Mouse (Mus musculus) kidney, adult 10 weeks (tissue): ENCODE results near the gene Sfxn1. TPM values are rescaled to one million over a fixed set of nuclear protein-coding genes. Genes with fewer than 3 reads are reported as not detected.

Source experiments
- polyA plus RNA-seq: library from polyadenylated mRNA; stranded (reverse); fragments of 350-450 nt; fragmentation: Illumina TruSeq; extraction: RNeasy Lipid Tissue Mini Kit (QIAGEN cat#74804); gene quantifications from one replicate; pipeline ENCODE4 v1.2.3, GENCODE M21; 2014; ENCODE audit warnings: low read depth, low replicate concordance

Gene Sfxn1
- polyA plus RNA-seq: 278 TPM

DNA sequence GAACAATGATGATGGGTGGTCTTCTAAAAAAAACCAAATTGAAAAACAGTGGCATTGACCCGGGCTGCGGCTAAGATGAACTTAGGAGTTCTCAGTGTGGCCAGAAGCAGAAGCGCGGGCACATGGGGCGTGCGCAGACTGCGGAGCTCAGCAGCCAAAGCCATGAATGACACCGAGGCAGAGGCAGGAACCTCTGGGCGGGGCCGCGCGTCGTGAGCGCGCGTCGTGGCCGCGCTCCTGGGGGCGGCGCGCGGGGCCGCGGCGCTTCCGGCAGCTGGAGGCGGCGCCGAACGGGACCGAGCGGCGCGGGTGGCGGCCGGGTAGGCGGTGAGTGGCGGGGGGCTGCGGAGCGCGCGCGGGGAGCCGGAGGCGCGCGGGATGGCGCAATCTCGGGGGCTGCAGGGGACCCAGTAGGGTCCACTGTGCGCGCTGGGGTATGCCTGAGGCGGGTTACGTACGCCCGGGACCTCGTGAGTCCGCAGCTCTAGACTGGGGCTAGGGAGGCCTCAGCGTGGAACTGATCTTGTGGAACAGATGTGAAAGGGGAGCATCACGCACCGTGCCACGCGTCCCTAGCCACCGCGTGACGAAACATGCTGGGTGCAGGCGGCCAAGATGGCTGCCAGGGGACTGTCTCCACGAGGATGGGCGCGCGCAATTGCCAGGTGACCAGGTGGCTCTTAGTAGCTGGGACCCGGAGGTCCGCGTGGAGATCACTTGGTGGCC is at the start of gene Sfxn1:
Gene Sfxn1, plus strand, starts transcription at position 264 of the 726 bp plus-strand sequence.

GRCm38 (mm10) chr13:54055448-54055861 is 16.2 kb upstream of the Sfxn1 start, which contains the start of gene Drd1:
Gene Drd1, minus strand, starts transcription at chr13:54055705.

Other genes with a start within 250 kb of the Sfxn1 start
- gene Drd1, start 16.2 kb upstream of the Sfxn1 start, polyA plus RNA-seq: 0.20 TPM
- not detected for gene Hrh2, start 120.3 kb downstream of the Sfxn1 start, polyA plus RNA-seq